Mouse (Mus musculus): ENCODE measurements around the gene Ralgapa2. TPM values are rescaled to one million over a fixed set of nuclear protein-coding genes. Genes with fewer than 3 reads are reported as not detected.

Gene Ralgapa2
- polyA plus RNA-seq, 1 experiment from 2014 or later = 17.0 TPM

DNA sequence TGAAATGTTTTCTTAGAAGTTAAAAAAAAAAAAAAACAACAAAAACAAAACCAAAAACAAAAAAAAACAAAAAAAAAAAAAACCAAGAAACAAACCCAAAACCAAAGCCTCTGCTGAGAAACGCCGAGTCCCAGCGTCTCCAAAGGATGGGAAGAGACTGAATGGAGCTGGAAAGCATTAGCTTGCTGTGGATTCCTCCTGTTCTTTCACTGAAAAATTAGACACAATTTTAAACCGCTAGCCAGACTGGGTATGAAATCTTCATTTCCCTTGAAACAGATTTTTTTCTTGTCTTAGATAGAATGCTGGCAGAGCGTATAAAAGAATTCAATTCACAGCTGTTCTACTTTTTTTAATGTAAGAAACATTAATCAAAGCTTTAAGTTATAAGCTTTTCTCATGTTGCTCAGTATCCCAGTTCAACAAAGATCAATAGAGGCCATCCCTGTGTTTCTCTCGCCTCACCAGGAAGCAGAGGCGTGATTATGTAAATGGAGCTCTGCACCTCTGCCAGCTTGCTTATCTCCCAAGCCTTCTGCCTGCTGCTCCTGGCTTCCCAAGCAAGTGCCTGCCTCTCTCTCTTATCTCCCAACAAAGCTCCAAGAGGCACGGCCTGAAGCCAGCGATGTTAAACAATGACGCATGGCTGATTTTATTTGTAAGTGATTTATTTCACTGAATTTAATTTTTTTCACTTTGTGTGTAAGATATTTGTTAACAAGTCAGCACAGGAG, 253.2 kb downstream of the Ralgapa2 start:
- peak overlapping the region; percentile 80 for H3K27ac ChIP-seq
- peaks cover 62% of the 10 kb centered on the region for H3K4me1 ChIP-seq
- peak; percentile 50; the same call in 1 of the 2 replicates for ATAC-seq (ENCODE audit: low FRiP score)
- no peaks in the 10 kb centered on the region for H3K36me3 ChIP-seq (replicated peaks)
- H3K4me2 ChIP-seq = 0 out of 2 replicates have a peak overlapping the region, but pooled peaks have one; percentile 8
- WGBS = 16% methylated on average over 10 of the region's 10 CpGs
- no peak overlapping the region for H3K4me3 ChIP-seq (replicated peaks)
- no peak overlapping the region for H3K9ac ChIP-seq
- H3K9me3 ChIP-seq = no peaks in the 10 kb centered on the region
- H3K27me3 ChIP-seq = no peaks in the 10 kb centered on the region

- no peak overlapping the region for H3K4me2 ChIP-seq
- peak; percentile 25; the same call in 1 of the 2 replicates for ATAC-seq (ENCODE audit: low FRiP score)
- H3K4me3 ChIP-seq (replicated peaks) = no peak overlapping the region
- 72% methylated on average over 3 of the region's 3 CpGs for WGBS
- H3K9ac ChIP-seq = no peak overlapping the region
- no peaks in the 10 kb centered on the region for H3K36me3 ChIP-seq (replicated peaks)
- H3K9me3 ChIP-seq = no peaks in the 10 kb centered on the region
- H3K27me3 ChIP-seq = no peaks in the 10 kb centered on the region
- peaks cover 59% of the 10 kb centered on the region for H3K4me1 ChIP-seq
- H3K27ac ChIP-seq = peak overlapping the region; percentile 47
Observed at GRCm38 (mm10) chr2:146257609-146258008, 254.5 kb downstream of the Ralgapa2 start.

GRCm38 (mm10) chr2:146257037-146257436, 255.1 kb downstream of the Ralgapa2 start:
- Histone ChIP-seq H3K9me3 (no peaks in the 10 kb centered on the region), H3K36me3 (replicated peaks) (no peaks in the 10 kb centered on the region), H3K27ac (peak overlapping the region; percentile 46; the same call in 1 of the 2 replicates), H3K4me1 (peaks cover 53% of the 10 kb centered on the region), H3K27me3 (no peaks in the 10 kb centered on the region), H3K4me3 (replicated peaks) (no peak overlapping the region), H3K9ac (no peak overlapping the region), H3K4me2 (no peak overlapping the region)
- WGBS = 22% methylated on average over 3 of the region's 3 CpGs
- ATAC-seq (ENCODE audit: low FRiP score) = peak; percentile 75

DNA sequence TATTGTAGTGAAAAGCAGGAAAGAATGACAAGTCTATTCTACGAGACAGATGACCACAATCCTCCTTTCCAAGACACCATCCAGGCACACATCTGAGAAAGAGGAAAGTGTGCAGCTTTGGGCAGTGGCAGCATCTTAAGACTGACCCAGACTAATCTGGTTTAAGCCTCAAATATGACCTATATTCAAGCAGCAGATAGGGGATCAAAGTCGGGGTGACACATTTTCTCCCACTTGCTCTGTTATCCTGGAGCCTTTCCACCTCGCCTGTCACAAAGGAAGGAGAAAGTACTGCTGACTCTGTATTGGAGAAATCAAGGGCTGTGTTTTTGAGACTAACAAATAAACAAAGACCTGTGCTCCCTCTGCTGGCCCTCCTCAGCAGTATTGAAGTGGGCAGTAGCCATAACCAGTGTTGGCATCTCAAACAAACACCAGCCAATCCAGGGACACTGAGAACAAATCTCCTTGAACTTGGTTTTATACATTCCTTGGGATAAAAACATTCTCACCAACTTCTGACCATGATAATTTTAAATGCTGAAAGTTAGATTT, 255.7 kb downstream of the Ralgapa2 start:
- Histone ChIP-seq H3K9me3 (no peaks in the 10 kb centered on the region), H3K4me2 (no peak overlapping the region), H3K4me1 (peaks cover 47% of the 10 kb centered on the region), H3K27me3 (no peaks in the 10 kb centered on the region), H3K36me3 (replicated peaks) (no peaks in the 10 kb centered on the region), H3K9ac (no peak overlapping the region), H3K27ac (peak overlapping the region; percentile 46; the same call in 1 of the 2 replicates), H3K4me3 (replicated peaks) (no peak overlapping the region)
- 46% methylated on average over 3 of the region's 3 CpGs for WGBS
- peak; percentile 45 for ATAC-seq (ENCODE audit: low FRiP score)

DNA sequence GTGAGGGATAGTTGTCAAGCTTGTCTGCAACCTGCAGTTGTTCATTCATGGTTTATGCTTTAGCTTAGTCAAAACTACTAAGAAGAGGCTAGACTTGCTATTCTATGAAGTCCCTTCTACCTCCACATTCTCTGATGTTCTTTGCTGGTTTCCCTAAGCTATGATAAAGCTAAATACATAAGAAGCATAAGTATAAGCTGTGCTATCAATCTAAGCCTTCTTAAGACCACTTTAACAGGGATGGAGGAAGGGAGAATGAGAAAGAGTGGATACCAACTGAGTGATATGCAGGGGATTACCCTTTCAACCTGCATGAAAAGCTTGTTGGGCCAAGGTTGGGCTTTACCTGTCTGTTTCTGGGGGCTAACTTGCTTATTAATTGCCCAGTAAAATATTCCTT, 256.5 kb downstream of the Ralgapa2 start:
- ATAC-seq (ENCODE audit: low FRiP score) = no peak
- H3K27ac ChIP-seq = no peak overlapping the region
- H3K4me3 ChIP-seq (replicated peaks) = no peak overlapping the region
- no peak overlapping the region for H3K9ac ChIP-seq
- H3K4me2 ChIP-seq = no peak overlapping the region
- no peaks in the 10 kb centered on the region for H3K9me3 ChIP-seq
- H3K36me3 ChIP-seq (replicated peaks) = no peaks in the 10 kb centered on the region
- H3K27me3 ChIP-seq = no peaks in the 10 kb centered on the region
- peaks cover 40% of the 10 kb centered on the region for H3K4me1 ChIP-seq

DNA sequence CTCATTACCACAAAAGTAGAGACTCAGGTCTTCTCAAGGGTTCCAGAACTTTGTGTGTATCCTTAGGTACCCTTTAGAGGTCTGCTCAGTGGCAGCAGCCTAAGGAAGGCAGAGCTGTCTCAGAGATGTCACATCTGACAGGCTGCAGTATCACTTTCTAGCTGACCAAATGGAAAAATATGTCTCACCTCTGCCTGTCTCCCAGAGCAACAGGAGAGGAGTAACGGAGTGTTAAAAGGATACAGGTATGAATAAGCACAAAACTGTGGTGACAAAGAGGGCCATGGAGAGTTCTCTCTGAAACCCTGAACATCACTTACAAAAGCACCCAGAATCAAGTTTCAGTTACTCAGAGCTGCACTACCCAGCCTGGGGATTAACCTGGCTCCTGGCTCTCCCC, 257.8 kb downstream of the Ralgapa2 start:
- Histone ChIP-seq H3K27me3 (no peaks in the 10 kb centered on the region), H3K9me3 (no peaks in the 10 kb centered on the region), H3K9ac (no peak overlapping the region), H3K27ac (no peak overlapping the region), H3K36me3 (replicated peaks) (no peaks in the 10 kb centered on the region), H3K4me3 (replicated peaks) (no peak overlapping the region), H3K4me1 (peaks cover 43% of the 10 kb centered on the region), H3K4me2 (no peak overlapping the region)
- ATAC-seq (ENCODE audit: low FRiP score) = no peak
- 67% methylated on average over 1 of the region's 1 CpGs for WGBS

DNA sequence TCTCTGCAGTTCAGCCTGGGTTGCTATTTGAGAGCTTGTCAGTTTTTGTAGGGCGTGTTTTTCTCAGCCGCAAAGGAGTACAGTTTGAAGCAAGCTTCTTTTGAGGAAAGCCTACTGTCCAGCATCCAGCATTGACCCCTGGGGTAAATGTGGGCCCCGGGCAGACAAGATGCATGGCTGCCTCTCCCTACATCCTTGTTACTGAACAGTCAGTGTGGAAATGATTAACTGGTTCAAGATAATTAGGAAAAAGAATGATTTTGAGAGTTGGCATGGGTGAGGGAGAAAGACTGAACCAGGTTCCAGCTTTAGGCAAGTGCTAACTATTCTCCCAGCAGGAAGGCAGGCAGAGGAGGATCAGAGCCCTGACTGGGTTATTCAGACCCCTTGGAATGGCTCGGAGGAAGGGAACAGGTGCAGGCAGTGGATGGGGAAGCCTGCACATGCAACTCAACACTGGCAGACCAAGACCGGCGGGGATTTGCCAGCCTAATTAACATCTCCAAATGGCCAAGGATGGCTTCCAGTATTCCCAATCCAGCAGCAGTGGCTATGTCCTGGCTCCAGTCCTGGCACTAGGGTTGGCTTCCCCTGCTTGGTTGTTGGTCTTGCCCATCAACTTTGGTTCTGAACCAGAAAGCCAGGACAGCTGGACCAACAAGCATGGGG, 261.8 kb downstream of the Ralgapa2 start:
- Histone ChIP-seq H3K27ac (no peak overlapping the region), H3K4me2 (no peak overlapping the region), H3K27me3 (no peaks in the 10 kb centered on the region), H3K9me3 (no peaks in the 10 kb centered on the region), H3K4me1 (peaks cover 30% of the 10 kb centered on the region), H3K4me3 (replicated peaks) (no peak overlapping the region), H3K9ac (no peak overlapping the region), H3K36me3 (replicated peaks) (no peaks in the 10 kb centered on the region)
- 69% methylated on average over 6 of the region's 6 CpGs for WGBS
- no peak for ATAC-seq (ENCODE audit: low FRiP score)

DNA sequence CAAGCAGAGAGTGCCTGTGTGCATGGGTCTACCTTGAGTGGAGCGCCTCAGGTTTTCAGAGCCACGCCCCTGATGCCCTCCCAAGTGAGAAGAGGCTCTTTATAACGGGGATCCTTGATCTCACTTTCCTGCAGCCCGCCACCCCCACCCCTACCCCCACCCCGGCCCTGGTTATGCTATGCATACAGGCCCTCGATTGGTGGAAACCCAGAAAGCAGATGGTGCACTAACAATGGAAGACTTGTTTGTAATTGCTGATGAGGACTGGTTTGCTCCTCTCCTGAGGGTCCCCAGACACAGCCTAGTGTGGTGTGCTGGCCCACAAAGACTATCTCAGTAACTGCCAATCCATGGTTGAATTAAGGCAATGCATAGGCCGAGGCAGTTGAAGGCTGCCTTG, 263.1 kb downstream of the Ralgapa2 start:
- H3K9me3 ChIP-seq = no peaks in the 10 kb centered on the region
- peaks cover 30% of the 10 kb centered on the region for H3K4me1 ChIP-seq
- H3K4me2 ChIP-seq = no peak overlapping the region
- H3K36me3 ChIP-seq (replicated peaks) = no peaks in the 10 kb centered on the region
- H3K9ac ChIP-seq = no peak overlapping the region
- H3K27ac ChIP-seq = 0 out of 2 replicates have a peak overlapping the region, but pooled peaks have one; percentile 13
- whole genome bisulfite sequencing = 67% methylated on average over 7 of the region's 7 CpGs
- no peak overlapping the region for H3K4me3 ChIP-seq (replicated peaks)
- peak; percentile 50 for ATAC-seq (ENCODE audit: low FRiP score)
- H3K27me3 ChIP-seq = no peaks in the 10 kb centered on the region

DNA sequence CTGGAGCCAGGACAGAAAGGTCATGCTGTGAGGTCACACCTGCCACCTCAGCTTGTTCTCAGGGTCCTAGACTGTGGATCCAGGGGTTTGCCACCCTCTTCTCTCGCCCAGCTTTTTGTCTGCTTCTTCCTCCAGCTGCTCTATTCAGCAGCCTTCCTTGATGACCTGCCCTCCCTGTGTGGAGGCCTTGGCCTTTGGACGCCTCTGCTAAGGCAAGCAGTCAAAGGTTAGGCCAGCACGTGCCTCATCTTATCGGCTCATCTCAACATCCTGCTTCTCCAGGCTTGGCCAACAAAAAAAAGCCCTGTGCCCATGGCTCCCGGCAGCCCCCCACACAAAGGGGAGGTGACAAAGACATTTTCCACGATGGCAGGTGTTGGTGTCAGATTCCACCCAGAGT, 264.6 kb downstream of the Ralgapa2 start:
- Histone ChIP-seq H3K27me3 (no peaks in the 10 kb centered on the region), H3K4me3 (replicated peaks) (no peak overlapping the region), H3K4me2 (no peak overlapping the region), H3K27ac (no peak overlapping the region), H3K36me3 (replicated peaks) (0 out of 2 replicates have a peak, but pooled peaks cover 2% of the 10 kb centered on the region), H3K4me1 (peaks cover 30% of the 10 kb centered on the region), H3K9ac (no peak overlapping the region), H3K9me3 (no peaks in the 10 kb centered on the region)
- 57% methylated on average over 6 of the region's 6 CpGs for WGBS
- peak; percentile 28; the same call in 1 of the 2 replicates for ATAC-seq (ENCODE audit: low FRiP score)

DNA sequence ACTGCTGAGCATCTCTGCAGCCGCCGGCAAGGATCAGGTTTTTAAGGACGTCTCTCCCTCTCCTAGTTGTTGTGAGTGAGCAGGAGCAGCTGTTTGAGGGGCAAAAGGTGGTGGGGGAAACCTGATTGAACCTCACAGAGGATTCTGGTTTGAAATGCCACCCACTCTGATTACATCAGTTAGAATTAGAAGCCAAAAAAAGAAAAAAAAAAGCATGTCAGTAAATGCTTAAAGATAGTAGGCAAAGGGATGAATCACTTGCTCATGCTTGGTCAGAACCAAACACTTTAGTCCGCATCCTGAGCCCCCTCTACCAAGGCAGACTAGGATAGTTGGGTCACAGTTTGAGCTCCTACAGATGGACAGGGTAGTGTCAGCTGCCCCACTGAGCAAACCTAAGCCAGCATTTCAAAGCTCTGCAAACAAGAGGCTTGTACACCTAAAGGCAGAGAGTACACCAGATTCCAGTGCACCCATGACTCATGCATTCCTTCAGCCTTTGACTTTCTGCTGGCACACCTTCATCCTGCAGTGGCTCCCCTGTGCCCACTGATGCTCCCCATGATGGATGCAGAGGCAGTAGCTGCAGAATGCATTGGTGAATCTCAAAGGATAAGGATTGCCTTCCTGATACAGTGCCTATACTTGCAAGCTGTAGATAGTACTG, 265.6 kb downstream of the Ralgapa2 start:
- Histone ChIP-seq H3K36me3 (replicated peaks) (0 out of 2 replicates have a peak, but pooled peaks cover 2% of the 10 kb centered on the region), H3K27ac (no peak overlapping the region), H3K4me2 (no peak overlapping the region), H3K9me3 (no peaks in the 10 kb centered on the region), H3K27me3 (no peaks in the 10 kb centered on the region), H3K9ac (no peak overlapping the region), H3K4me3 (replicated peaks) (no peak overlapping the region), H3K4me1 (peaks cover 30% of the 10 kb centered on the region)
- no peak for ATAC-seq (ENCODE audit: low FRiP score)
- WGBS = 81% methylated on average over 4 of the region's 4 CpGs

DNA sequence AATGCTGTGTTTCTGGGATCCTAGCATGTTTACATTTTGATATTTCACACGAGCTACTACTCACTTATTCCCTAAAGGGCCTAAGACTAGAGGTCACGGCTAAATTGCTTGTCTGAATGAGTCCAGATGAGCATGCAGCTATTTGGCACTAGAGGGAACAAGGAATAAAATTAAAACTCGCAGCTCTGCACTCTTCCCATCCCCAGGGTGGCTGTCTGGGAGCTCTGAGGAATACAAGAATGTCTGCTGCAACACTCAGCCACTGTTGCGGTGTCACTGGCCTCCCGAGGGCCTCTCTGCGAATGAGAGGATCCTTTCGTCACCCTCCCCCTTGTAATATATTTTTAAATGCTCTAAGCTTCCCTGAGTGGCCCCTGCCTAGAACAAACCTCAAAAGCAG, 266.7 kb downstream of the Ralgapa2 start:
- no peak overlapping the region for H3K27ac ChIP-seq
- 63% methylated on average over 7 of the region's 7 CpGs for WGBS
- H3K9me3 ChIP-seq = no peaks in the 10 kb centered on the region
- H3K4me3 ChIP-seq (replicated peaks) = no peak overlapping the region
- no peak for ATAC-seq (ENCODE audit: low FRiP score)
- no peak overlapping the region for H3K4me2 ChIP-seq
- peaks cover 26% of the 10 kb centered on the region for H3K4me1 ChIP-seq
- no peak overlapping the region for H3K9ac ChIP-seq
- no peaks in the 10 kb centered on the region for H3K27me3 ChIP-seq
- 0 out of 2 replicates have a peak, but pooled peaks cover 2% of the 10 kb centered on the region for H3K36me3 ChIP-seq (replicated peaks)

GRCm38 (mm10) chr2:146244049-146244448, 268.1 kb downstream of the Ralgapa2 start:
- H3K9ac ChIP-seq = no peak overlapping the region
- H3K36me3 ChIP-seq (replicated peaks) = 0 out of 2 replicates have a peak, but pooled peaks cover 2% of the 10 kb centered on the region

More at GRCm38 (mm10) chr2:146244049-146244448, 268.1 kb downstream of the Ralgapa2 start:
- H3K27ac ChIP-seq = no peak overlapping the region
- no peaks in the 10 kb centered on the region for H3K9me3 ChIP-seq
- H3K4me2 ChIP-seq = no peak overlapping the region
- H3K4me1 ChIP-seq = peaks cover 13% of the 10 kb centered on the region
- no peaks in the 10 kb centered on the region for H3K27me3 ChIP-seq
- H3K4me3 ChIP-seq (replicated peaks) = no peak overlapping the region
- no peak for ATAC-seq (ENCODE audit: low FRiP score)
- WGBS = 86% methylated on average over 2 of the region's 2 CpGs

All from forebrain, embryonic 12.5 days (tissue).